Mouse (Mus musculus) lung, postnatal 0 days (tissue): ENCODE results near the gene Cox5a.

Source experiments
- CTCF ChIP-seq: IDR thresholded peaks from 2 replicates; pipeline ENCODE4 v1.5.1; 2016; ENCODE audit warnings: antibody characterized with exemption, mild to moderate bottlenecking
- EP300 ChIP-seq: IDR thresholded peaks from 2 replicates; pipeline ENCODE4 v1.6.1; 2016; ENCODE audit warnings: antibody characterized with exemption, mild to moderate bottlenecking, control low read depth

DNA sequence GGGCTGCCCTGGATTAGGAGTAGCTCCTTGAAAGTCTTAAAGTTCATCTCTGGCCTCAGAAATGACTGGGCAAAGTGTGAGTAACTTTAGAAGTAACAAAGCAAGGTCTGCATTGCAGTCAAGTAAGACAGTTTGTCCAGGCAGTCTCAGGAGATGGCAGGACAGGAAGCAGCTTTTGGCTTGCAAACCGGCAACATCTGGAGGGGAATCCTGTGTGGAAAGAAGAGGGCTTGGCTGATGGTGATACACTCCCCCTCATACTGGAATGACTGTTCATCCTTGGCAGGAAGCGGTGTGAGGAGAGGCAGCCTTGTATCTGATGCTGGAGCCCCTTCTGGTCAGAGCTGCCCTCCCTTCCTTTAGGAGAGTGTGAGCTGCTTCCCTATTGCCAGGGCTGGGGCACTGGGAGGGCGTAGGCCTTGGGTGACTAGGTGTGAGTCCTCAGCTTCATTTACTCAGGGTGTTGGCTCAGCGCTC, 41.9 kb downstream of the Cox5a start:
- TF ChIP-seq CTCF (no peak), EP300 (no peak)
